Mouse (Mus musculus) MEL (cell line): ENCODE measurements around the gene H2-M10.5. TPM values are rescaled to one million over a fixed set of nuclear protein-coding genes. Genes with fewer than 3 reads are reported as not detected.

Source experiments
- DNase-seq: peaks from one replicate; pipeline ENCODE4 v3.0.0; 2011; ENCODE audit warnings: low read depth, low spot score
- H3K27ac ChIP-seq: 2 replicates; pipeline ENCODE4 v1.5.1; 2012; ENCODE audit warnings: low read depth, mild to moderate bottlenecking, control low read depth, low read length, moderate library complexity; ENCODE audit not compliant: control insufficient read depth
- H3K27me3 ChIP-seq, 2 experiments: fragments of 150-350 bp in 1 of 2; sonication (generic) in 1 of 2; 2 replicates each; pipeline ENCODE4 v1.6.1; 2012; ENCODE audit warnings: low read length in 2 of 2, mild to moderate bottlenecking in 2 of 2, improper control_type of control experiment in 1 of 2, moderate library complexity in 1 of 2; ENCODE audit not compliant: insufficient read depth in 2 of 2, control insufficient read depth in 1 of 2
- H3K36me3 ChIP-seq, 2 experiments: 2 replicates each; pipeline ENCODE4 v1.6.1; 2012 to 2014; ENCODE audit warnings: low read length in 2 of 2, improper control_type of control experiment in 1 of 2, inconsistent platforms in 1 of 2, mild to moderate bottlenecking in 1 of 2; ENCODE audit not compliant: insufficient read depth in 2 of 2, control insufficient read depth in 1 of 2
- H3K4me1 ChIP-seq, 2 experiments: fragments of 150-350 bp in 1 of 2; sonication (generic) in 1 of 2; 2 replicates each; pipeline ENCODE4 v1.6.1; 2012; ENCODE audit warnings: low read length in 2 of 2, improper control_type of control experiment in 1 of 2, mild to moderate bottlenecking in 1 of 2; ENCODE audit not compliant: insufficient read depth in 2 of 2, control insufficient read depth in 1 of 2
- H3K4me3 ChIP-seq, 2 experiments: fragments of 150-350 bp in 1 of 2; sonication (generic) in 1 of 2; 2 replicates each; pipeline ENCODE4 v1.5.1; 2012; ENCODE audit warnings: low read depth in 2 of 2, low read length in 2 of 2, mild to moderate bottlenecking in 2 of 2, moderate library complexity in 2 of 2, control low read depth in 1 of 2, improper control_type of control experiment in 1 of 2; ENCODE audit not compliant: control insufficient read depth in 1 of 2, insufficient read depth in 1 of 2
- H3K79me2 ChIP-seq: 2 replicates; pipeline ENCODE4 v1.6.1; 2012; ENCODE audit warnings: mild to moderate bottlenecking, low read length, moderate library complexity; ENCODE audit not compliant: control insufficient read depth, poor library complexity, insufficient read depth
- H3K9ac ChIP-seq: 2 replicates; pipeline ENCODE4 v1.6.1; 2012; ENCODE audit warnings: low read depth, mild to moderate bottlenecking, control low read depth, low read length, moderate library complexity; ENCODE audit not compliant: control insufficient read depth, poor library complexity, severe bottlenecking
- H3K9me3 ChIP-seq: fragments of 150-350 bp; sonication (generic); replicated peaks from 2 replicates; pipeline ENCODE4 v1.6.1; 2012; ENCODE audit warnings: mild to moderate bottlenecking, low read length, improper control_type of control experiment, moderate library complexity; ENCODE audit not compliant: insufficient read depth
- CTCF ChIP-seq, 3 experiments: IDR thresholded peaks in 2 of 3; conservative IDR thresholded peaks in 1 of 3; 2 replicates each; pipeline ENCODE4 v1.5.1; 2011 to 2012; ENCODE audit warnings: low read length in 3 of 3, low read depth in 2 of 3, mild to moderate bottlenecking in 2 of 3, improper control_type of control experiment in 1 of 3, inconsistent platforms in 1 of 3, mixed read lengths in 1 of 3, moderate library complexity in 1 of 3; ENCODE audit not compliant: control insufficient read depth in 1 of 3, insufficient read depth in 1 of 3, poor library complexity in 1 of 3, severe bottlenecking in 1 of 3
- KAT2A ChIP-seq: conservative IDR thresholded peaks from 2 replicates; pipeline ENCODE4 v1.6.1; 2012; ENCODE audit warnings: low read depth, low read length, improper control_type of control experiment, inconsistent platforms
- MAX ChIP-seq: IDR thresholded peaks from 2 replicates; pipeline ENCODE4 v1.6.1; 2011; ENCODE audit warnings: low read length, improper control_type of control experiment
- MEF2A ChIP-seq: IDR thresholded peaks from 2 replicates; pipeline ENCODE4 v1.6.1; 2014; ENCODE audit warnings: low read depth, mild to moderate bottlenecking, inconsistent platforms, low read length, improper control_type of control experiment; ENCODE audit not compliant: poor library complexity, insufficient replicate concordance, severe bottlenecking; ENCODE audit errors: extremely low read depth
- MYB ChIP-seq: IDR thresholded peaks from 2 replicates; pipeline ENCODE4 v1.6.1; 2011; ENCODE audit warnings: mild to moderate bottlenecking, low read depth, low read length, improper control_type of control experiment
- MYC ChIP-seq: IDR thresholded peaks from 2 replicates; pipeline ENCODE4 v1.6.1; 2011; ENCODE audit warnings: low read depth, mild to moderate bottlenecking, low read length, improper control_type of control experiment, moderate library complexity
- NELFE ChIP-seq: IDR thresholded peaks from 2 replicates; pipeline ENCODE4 v1.6.1; 2011; ENCODE audit warnings: low read depth, low read length, improper control_type of control experiment
- POLR2AphosphoS2 ChIP-seq: IDR thresholded peaks from 2 replicates; pipeline ENCODE4 v1.6.1; 2011; ENCODE audit warnings: low read length, improper control_type of control experiment
- RAD21 ChIP-seq: IDR thresholded peaks from 2 replicates; pipeline ENCODE4 v1.6.1; 2011; ENCODE audit warnings: mild to moderate bottlenecking, low read depth, low read length, improper control_type of control experiment
- SMC3 ChIP-seq: IDR thresholded peaks from 2 replicates; pipeline ENCODE4 v1.6.1; 2011; ENCODE audit warnings: low read depth, low read length, improper control_type of control experiment
- UBTF ChIP-seq: IDR thresholded peaks from 2 replicates; pipeline ENCODE4 v1.6.1; 2012; ENCODE audit warnings: low read depth, mild to moderate bottlenecking, inconsistent platforms, low read length, improper control_type of control experiment, moderate library complexity, borderline replicate concordance; ENCODE audit not compliant: insufficient read depth
- ZC3H11A ChIP-seq: IDR thresholded peaks from 2 replicates; pipeline ENCODE4 v1.6.1; 2012; ENCODE audit warnings: low read depth, mild to moderate bottlenecking, inconsistent platforms, low read length, improper control_type of control experiment
- ZNF384 ChIP-seq: IDR thresholded peaks from 2 replicates; pipeline ENCODE4 v1.6.1; 2012; ENCODE audit warnings: low read depth, mild to moderate bottlenecking, inconsistent platforms, low read length, improper control_type of control experiment
- polyA plus RNA-seq, 2 experiments: library from polyadenylated mRNA; stranded (reverse) in 1 of 2; unstranded in 1 of 2; fragments of >175 nt in 1 of 2; fragments of >200 nt in 1 of 2; gene quantifications; 2 replicates each; pipeline versions ENCODE4 v1.2.1 to v1.2.4; 2012; ENCODE audit warnings: low replicate concordance in 2 of 2, low read depth in 1 of 2; ENCODE audit not compliant: insufficient read length in 2 of 2, insufficient read depth in 1 of 2, missing spikeins in 1 of 2
- total RNA-seq: library from RNA; depleted of rRNA; stranded (reverse); fragments of 300-350 nt; gene quantifications from 2 replicates; pipeline ENCODE4 v1.2.3, GENCODE M21; 2012; rRNA removed

Gene H2-M10.5
- total and polyA plus RNA-seq, 3 experiments = not detected

DNA sequence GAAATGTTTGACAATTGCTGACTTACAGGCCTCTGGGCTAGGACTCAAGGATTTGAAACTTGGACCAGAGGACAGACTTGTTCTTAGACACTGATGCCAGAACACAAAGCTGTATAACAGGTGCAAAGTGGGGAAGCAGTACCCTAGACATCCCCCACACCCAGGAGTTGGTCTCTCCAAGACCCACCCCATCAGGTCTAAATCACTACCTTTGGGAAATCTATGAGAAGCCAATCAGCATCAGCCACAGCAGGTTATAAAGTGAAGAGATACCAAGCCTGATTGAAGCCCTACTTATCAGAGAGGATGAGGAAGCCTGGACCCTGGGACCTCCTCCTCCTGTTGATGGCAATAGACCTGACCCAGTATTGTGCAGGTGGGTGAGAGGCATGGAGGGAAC, 39.2 kb downstream of the H2-M10.5 start, which contains the start of gene H2-M10.6:
H2-M10.6 (plus strand) TSS at position 301 of the 400 bp plus-strand sequence.
- TF ChIP-seq MYB (no peak), ZNF384 (no peak), MAX (no peak), POLR2AphosphoS2 (no peak), NELFE (no peak), RAD21 (no peak)
- H3K27me3 ChIP-seq = peaks cover 6 to 7% of the 10 kb centered on the region in 2 experiments
- no peaks in the 10 kb centered on the region for H3K4me1 ChIP-seq
- no peak within 1 kb of the TSS for H3K9ac ChIP-seq
- no peak within 1 kb of the TSS for H3K27ac ChIP-seq
- H3K36me3 ChIP-seq = no peaks in the 10 kb centered on the region
- H3K79me2 ChIP-seq = no peaks in the 10 kb centered on the region
- H3K9me3 ChIP-seq = no peaks in the 10 kb centered on the region
- no peak for DNase-seq
- H3K4me3 ChIP-seq = no peak within 1 kb of the TSS

DNA sequence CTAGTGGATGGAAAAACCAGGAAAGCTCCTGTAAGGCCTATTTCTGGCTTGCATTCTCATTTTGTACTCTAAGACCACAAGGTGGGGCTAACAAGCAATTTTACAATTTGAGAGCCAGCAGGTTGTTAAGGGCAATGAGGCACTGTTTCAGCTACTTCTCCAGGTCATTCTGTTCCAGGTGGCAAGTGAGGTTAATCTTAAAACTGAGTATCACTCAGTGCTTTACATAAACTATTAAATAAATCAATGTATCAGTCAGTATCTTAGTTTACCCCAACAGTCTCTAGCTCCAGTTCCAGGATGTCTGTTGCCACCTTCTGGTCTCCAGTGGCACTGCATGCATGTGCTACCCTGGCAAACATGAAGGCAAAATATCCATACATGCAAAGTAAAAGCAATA, 51.3 kb downstream of the H2-M10.5 start:
- TF ChIP-seq MYC (0 out of 2 replicates have a peak, but pooled peaks have one; percentile 36), SMC3 (peak; percentile 51), UBTF (no peak), MEF2A (no peak), ZC3H11A (peak; percentile 24; the same call in 1 of the 2 replicates), CTCF (IDR thresholded peaks at IDR 0.05 in 2 of 3, conservative IDR thresholded peaks at IDR 0.05 in 1 of 3; ENCODE audit: control insufficient read depth in 1 of 3, insufficient read depth in 1 of 3, low read depth in 2 of 3, low read length in 3 of 3, poor library complexity in 1 of 3, severe bottlenecking in 1 of 3) (peak; percentile 56 to 84 (median 76)), RAD21 (peak; percentile 61)
- TF ChIP-seq, all 39 proteins: peak for 5
- Histone ChIP-seq H3K9ac (no peak overlapping the region), H3K9me3 (no peaks in the 10 kb centered on the region), H3K27ac (no peak overlapping the region), H3K4me3 (no peak overlapping the region), H3K36me3 (no peaks in the 10 kb centered on the region), H3K79me2 (no peaks in the 10 kb centered on the region), H3K27me3 (0 out of 4 replicates have a peak, but pooled peaks cover 0 to 1% of the 10 kb centered on the region in 2 experiments), H3K4me1 (no peaks in the 10 kb centered on the region; a peak in 1 of 4 replicates)
- DNase-seq = peak; percentile 67

DNA sequence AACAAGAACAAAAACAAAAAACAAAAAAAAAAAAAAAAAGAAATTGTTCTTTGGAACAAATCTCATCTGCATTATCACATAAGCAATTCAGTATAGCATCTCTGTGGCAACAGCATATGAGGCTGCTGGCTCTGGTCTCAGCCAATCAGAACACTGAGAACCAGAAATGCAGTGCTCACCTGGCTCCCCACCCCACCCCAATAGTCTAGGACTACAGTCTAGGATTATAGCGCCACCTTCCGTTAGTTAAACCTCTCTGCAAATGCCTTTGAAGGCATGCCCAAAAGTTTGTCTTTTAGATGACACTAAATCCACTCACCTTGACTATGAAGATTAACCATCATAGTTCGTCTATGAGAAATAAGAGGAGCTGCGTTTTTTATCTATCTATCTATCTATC, 52.8 kb downstream of the H2-M10.5 start:
- H3K27me3 ChIP-seq = peaks cover 1 to 9% of the 10 kb centered on the region in 2 experiments; a peak in 3 of 4 replicates
- TF ChIP-seq SMC3 (0 out of 2 replicates have a peak, but pooled peaks have one; percentile 10), NELFE (no peak), RAD21 (no peak; the same call in 1 of the 2 replicates), KAT2A (no peak), CTCF (IDR thresholded peaks at IDR 0.05 in 2 of 3, conservative IDR thresholded peaks at IDR 0.05 in 1 of 3; ENCODE audit: control insufficient read depth in 1 of 3, insufficient read depth in 1 of 3, low read depth in 2 of 3, low read length in 3 of 3, poor library complexity in 1 of 3, severe bottlenecking in 1 of 3) (peak; percentile 11 to 58 (median 16); a peak in 4 of 6 replicates)
- TF ChIP-seq, all 39 proteins: peak for 2
- Histone ChIP-seq H3K36me3 (no peaks in the 10 kb centered on the region), H3K9ac (no peak overlapping the region), H3K79me2 (no peaks in the 10 kb centered on the region), H3K27ac (no peak overlapping the region), H3K9me3 (no peaks in the 10 kb centered on the region), H3K4me3 (no peak overlapping the region), H3K4me1 (no peaks in the 10 kb centered on the region; a peak in 1 of 4 replicates)
- DNase-seq = peak; percentile 41

Other genes with a start within 250 kb of the H2-M10.5 start
- not detected in 2 replicates for gene H2-M11, start 225.8 kb upstream of the H2-M10.5 start, total RNA-seq
- not detected for gene H2-M11, start 225.8 kb upstream of the H2-M10.5 start, polyA plus RNA-seq
- gene H2-M9, start 130.2 kb upstream of the H2-M10.5 start, total RNA-seq = not detected in 2 replicates
- gene H2-M9, start 130.2 kb upstream of the H2-M10.5 start, polyA plus RNA-seq = not detected
- gene H2-M1, start 100.7 kb upstream of the H2-M10.5 start, total RNA-seq = not detected in 2 replicates
- not detected for gene H2-M1, start 100.7 kb upstream of the H2-M10.5 start, polyA plus RNA-seq
- not detected in 2 replicates for gene H2-M10.6, start 39.3 kb downstream of the H2-M10.5 start, total RNA-seq
- not detected for gene H2-M10.6, start 39.3 kb downstream of the H2-M10.5 start, polyA plus RNA-seq
- gene Trim26, start 64.2 kb downstream of the H2-M10.5 start, total RNA-seq = 4.9 and 5.6 TPM in 2 replicates
- gene Trim26, start 64.2 kb downstream of the H2-M10.5 start, polyA plus RNA-seq = 10 to 100 TPM in 1 of 2 experiments, not detected in 1; 12.4 TPM
- gene Trim15, start 94.3 kb downstream of the H2-M10.5 start, total RNA-seq = not detected in 2 replicates
- gene Trim15, start 94.3 kb downstream of the H2-M10.5 start, polyA plus RNA-seq = under 1 TPM in 1 of 2 experiments, not detected in 1; 0.07 TPM
- gene Trim10, start 96.7 kb downstream of the H2-M10.5 start, total RNA-seq = 20.6 and 30.2 TPM in 2 replicates
- 10 to 100 TPM in 1 of 2 experiments, not detected in 1; 30.4 TPM for gene Trim10, start 96.7 kb downstream of the H2-M10.5 start, polyA plus RNA-seq
- 0.04 TPM in 1 of 2 replicates, not detected in the other for gene Trim40, start 117.2 kb downstream of the H2-M10.5 start, total RNA-seq
- gene Trim40, start 117.2 kb downstream of the H2-M10.5 start, polyA plus RNA-seq = under 1 TPM in 1 of 2 experiments, not detected in 1; 0.04 TPM
- gene Trim31, start 125.2 kb downstream of the H2-M10.5 start, total RNA-seq = not detected in 2 replicates
- not detected for gene Trim31, start 125.2 kb downstream of the H2-M10.5 start, polyA plus RNA-seq
- not detected in 2 replicates for gene Rnf39, start 170.0 kb downstream of the H2-M10.5 start, total RNA-seq
- gene Rnf39, start 170.0 kb downstream of the H2-M10.5 start, polyA plus RNA-seq = under 1 TPM in 1 of 2 experiments, not detected in 1; 0.18 TPM
- 128 and 138 TPM in 2 replicates for gene Ppp1r11, start 178.8 kb downstream of the H2-M10.5 start, total RNA-seq
- 100 to 1,000 TPM in 1 of 2 experiments, not detected in 1; 146 TPM for gene Ppp1r11, start 178.8 kb downstream of the H2-M10.5 start, polyA plus RNA-seq
- gene Znrd1, start 185.6 kb downstream of the H2-M10.5 start, total RNA-seq = 20.5 and 26.4 TPM in 2 replicates
- 10 to 100 TPM in 1 of 2 experiments, not detected in 1; 38.2 TPM for gene Znrd1, start 185.6 kb downstream of the H2-M10.5 start, polyA plus RNA-seq
- gene Znrd1as, start 185.7 kb downstream of the H2-M10.5 start, total RNA-seq = 2.8 and 3.4 TPM in 2 replicates
- gene Znrd1as, start 185.7 kb downstream of the H2-M10.5 start, polyA plus RNA-seq = 1 to 10 TPM in 1 of 2 experiments, not detected in 1; 1.8 TPM
- gene 2410137M14Rik, start 208.3 kb downstream of the H2-M10.5 start, total RNA-seq = not detected in 2 replicates
- gene 2410137M14Rik, start 208.3 kb downstream of the H2-M10.5 start, polyA plus RNA-seq = not detected
- not detected in 2 replicates for gene H2-M5, start 216.6 kb downstream of the H2-M10.5 start, total RNA-seq
- gene H2-M5, start 216.6 kb downstream of the H2-M10.5 start, polyA plus RNA-seq = not detected
- not detected in 2 replicates for gene Zfp57, start 228.3 kb downstream of the H2-M10.5 start, total RNA-seq
- not detected for gene Zfp57, start 228.3 kb downstream of the H2-M10.5 start, polyA plus RNA-seq